Mouse (Mus musculus): Measurements from ENCODE around the gene Cdc42ep3. TPM values are rescaled to one million over a fixed set of nuclear protein-coding genes. Genes with fewer than 3 reads are reported as not detected.

Cdc42ep3 gene
- total and polyA plus RNA-seq, 3 experiments, result 16.7 to 35.0 (median 30.1) TPM

- no peak for DNase-seq
- H3K27ac ChIP-seq, result no peak overlapping the region
- intact Hi-C loops (cut with DNase I), result no loop called here
Measured at GRCm38 (mm10) chr17:79298968-79299367, 55.9 kb downstream of the Cdc42ep3 start.

DNA sequence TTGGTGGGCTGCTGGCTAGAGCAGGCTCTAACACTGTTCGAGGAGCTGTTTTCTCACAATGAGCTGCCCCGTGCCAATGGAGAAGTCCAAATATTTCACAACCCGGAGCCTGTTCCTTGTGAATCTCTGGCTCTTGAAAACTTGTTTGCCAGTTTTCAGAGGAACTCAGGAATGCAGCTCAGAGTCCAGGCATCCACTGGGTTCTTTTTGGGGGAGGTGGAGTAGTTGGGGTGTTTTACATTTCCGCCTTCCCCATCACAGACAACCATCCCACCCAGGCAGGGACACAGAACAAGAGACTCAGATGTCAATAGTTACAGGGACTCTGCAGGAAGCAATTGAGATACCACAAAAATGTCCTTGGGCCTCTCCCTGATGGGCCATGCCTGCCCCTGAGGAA is 59.0 kb downstream of the Cdc42ep3 start:
- intact Hi-C loops (cut with DNase I), result no loop called here
- Histone ChIP-seq H3K27me3 (ENCODE audit: control insufficient read depth, insufficient read depth, low read length) (no peaks in the 10 kb centered on the region), H3K27ac (no peak overlapping the region), H3K4me3 (no peak overlapping the region), H3K36me3 (ENCODE audit: control insufficient read depth, insufficient read depth, low read length) (no peaks in the 10 kb centered on the region), H3K79me2 (replicated peaks; ENCODE audit: control insufficient read depth, insufficient read depth, low read length) (no peaks in the 10 kb centered on the region), H3K9ac (ENCODE audit: low read depth, low read length) (no peak overlapping the region), H3K4me1 (ENCODE audit: control insufficient read depth, insufficient read depth, low read length) (no peaks in the 10 kb centered on the region; the same call in 1 of the 2 replicates)
- no peak for TF ChIP-seq POLR2A (IDR thresholded peaks at IDR 0.05; ENCODE audit: insufficient read depth, low read depth, low read length)
- TF ChIP-seq CTCF (IDR thresholded peaks at IDR 0.05), result no peak
- TF ChIP-seq EP300 (IDR thresholded peaks at IDR 0.05; ENCODE audit: insufficient read depth, low read depth, low read length), result no peak
- 51% methylated on average over 4 of the region's 4 CpGs for WGBS
- DNase-seq, result peak in 1 of 2 experiments; percentile 25

More at GRCm38 (mm10) chr17:79298968-79299367, 55.9 kb downstream of the Cdc42ep3 start:
- Histone ChIP-seq H3K79me2 (replicated peaks; ENCODE audit: control insufficient read depth, insufficient read depth, low read length) (no peaks in the 10 kb centered on the region), H3K4me3 (no peak overlapping the region), H3K4me1 (ENCODE audit: control insufficient read depth, insufficient read depth, low read length) (no peaks in the 10 kb centered on the region; the same call in 1 of the 2 replicates), H3K9ac (ENCODE audit: low read depth, low read length) (no peak overlapping the region), H3K27me3 (ENCODE audit: control insufficient read depth, insufficient read depth, low read length) (no peaks in the 10 kb centered on the region), H3K36me3 (ENCODE audit: control insufficient read depth, insufficient read depth, low read length) (no peaks in the 10 kb centered on the region)
- TF ChIP-seq CTCF (IDR thresholded peaks at IDR 0.05) (no peak), EP300 (IDR thresholded peaks at IDR 0.05; ENCODE audit: insufficient read depth, low read depth, low read length) (no peak), POLR2A (IDR thresholded peaks at IDR 0.05; ENCODE audit: insufficient read depth, low read depth, low read length) (no peak)

DNA sequence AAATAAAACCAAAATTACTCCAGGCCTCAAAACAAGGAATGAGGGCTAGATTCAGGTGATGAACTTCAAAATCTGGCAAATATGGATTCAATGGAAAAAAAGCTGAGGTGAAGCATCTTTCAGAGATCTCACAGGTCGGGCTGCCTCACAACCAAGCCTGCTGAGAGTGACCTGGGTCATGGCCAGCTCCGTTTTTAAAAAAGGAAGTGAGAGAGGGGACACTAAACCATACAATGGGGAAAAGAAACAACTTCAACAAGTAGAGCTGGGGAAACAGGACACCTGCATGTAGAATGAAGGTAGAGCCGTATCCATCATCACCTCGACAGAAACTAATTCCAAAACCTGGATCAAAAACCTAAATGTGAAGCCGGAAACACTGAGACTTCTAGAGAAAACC is 63.2 kb downstream of the Cdc42ep3 start:
- Histone ChIP-seq H3K36me3 (ENCODE audit: control insufficient read depth, insufficient read depth, low read length) (no peaks in the 10 kb centered on the region), H3K4me3 (no peak overlapping the region), H3K9ac (ENCODE audit: low read depth, low read length) (no peak overlapping the region), H3K79me2 (replicated peaks; ENCODE audit: control insufficient read depth, insufficient read depth, low read length) (no peaks in the 10 kb centered on the region), H3K27me3 (ENCODE audit: control insufficient read depth, insufficient read depth, low read length) (no peaks in the 10 kb centered on the region), H3K4me1 (ENCODE audit: control insufficient read depth, insufficient read depth, low read length) (peaks cover 2% of the 10 kb centered on the region), H3K27ac (no peak overlapping the region)
- intact Hi-C loops (cut with DNase I), result no loop called here
- DNase-seq, result no peak
- no peak for TF ChIP-seq EP300 (IDR thresholded peaks at IDR 0.05; ENCODE audit: insufficient read depth, low read depth, low read length)
- TF ChIP-seq POLR2A (IDR thresholded peaks at IDR 0.05; ENCODE audit: insufficient read depth, low read depth, low read length), result no peak
- TF ChIP-seq CTCF (IDR thresholded peaks at IDR 0.05), result no peak
- WGBS, result 72% methylated on average over 5 of the region's 5 CpGs

GRCm38 (mm10) chr17:79290697-79291096 is 64.2 kb downstream of the Cdc42ep3 start:
- Histone ChIP-seq H3K4me3 (no peak overlapping the region), H3K9ac (ENCODE audit: low read depth, low read length) (no peak overlapping the region), H3K27ac (no peak overlapping the region), H3K36me3 (ENCODE audit: control insufficient read depth, insufficient read depth, low read length) (no peaks in the 10 kb centered on the region), H3K4me1 (ENCODE audit: control insufficient read depth, insufficient read depth, low read length) (peaks cover 2% of the 10 kb centered on the region; the same call in 1 of the 2 replicates), H3K79me2 (replicated peaks; ENCODE audit: control insufficient read depth, insufficient read depth, low read length) (no peaks in the 10 kb centered on the region), H3K27me3 (ENCODE audit: control insufficient read depth, insufficient read depth, low read length) (no peaks in the 10 kb centered on the region)
- TF ChIP-seq EP300 (IDR thresholded peaks at IDR 0.05; ENCODE audit: insufficient read depth, low read depth, low read length), result no peak
- no peak for TF ChIP-seq POLR2A (IDR thresholded peaks at IDR 0.05; ENCODE audit: insufficient read depth, low read depth, low read length)
- no peak for TF ChIP-seq CTCF (IDR thresholded peaks at IDR 0.05)
- 66% methylated on average over 2 of the region's 2 CpGs for WGBS
- DNase-seq, result no peak
- intact Hi-C loops (cut with DNase I), result no loop called here

DNA sequence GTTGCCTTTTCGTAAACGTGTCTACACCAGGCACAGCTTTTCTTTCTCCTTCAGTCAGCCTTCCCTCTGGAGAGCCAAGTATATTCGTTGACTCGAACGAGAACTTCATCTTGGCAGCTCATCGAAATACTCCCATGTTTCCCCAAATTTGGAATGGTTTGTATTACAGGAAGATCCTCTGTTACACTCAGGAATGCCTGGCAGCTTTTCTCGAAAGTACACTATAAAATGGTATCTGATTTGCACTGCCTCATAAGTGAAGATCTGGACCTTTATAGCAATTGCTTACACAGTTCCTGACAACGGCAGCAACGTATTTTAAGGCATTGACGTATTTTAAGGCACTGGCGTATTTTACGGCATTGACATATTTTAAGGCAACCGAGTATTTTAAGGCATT is 67.6 kb downstream of the Cdc42ep3 start:
- Histone ChIP-seq H3K36me3 (ENCODE audit: control insufficient read depth, insufficient read depth, low read length) (no peaks in the 10 kb centered on the region), H3K79me2 (replicated peaks; ENCODE audit: control insufficient read depth, insufficient read depth, low read length) (no peaks in the 10 kb centered on the region), H3K4me3 (no peak overlapping the region; the same call in 1 of the 2 replicates), H3K27me3 (ENCODE audit: control insufficient read depth, insufficient read depth, low read length) (no peaks in the 10 kb centered on the region), H3K27ac (no peak overlapping the region; the same call in 1 of the 2 replicates), H3K9ac (ENCODE audit: low read depth, low read length) (no peak overlapping the region), H3K4me1 (ENCODE audit: control insufficient read depth, insufficient read depth, low read length) (peaks cover 2% of the 10 kb centered on the region; the same call in 1 of the 2 replicates)
- intact Hi-C loops (cut with DNase I), result no loop called here
- no peak for DNase-seq
- WGBS, result 35% methylated on average over 13 of the region's 13 CpGs
- TF ChIP-seq CTCF (IDR thresholded peaks at IDR 0.05) (no peak), POLR2A (IDR thresholded peaks at IDR 0.05; ENCODE audit: insufficient read depth, low read depth, low read length) (no peak), EP300 (IDR thresholded peaks at IDR 0.05; ENCODE audit: insufficient read depth, low read depth, low read length) (no peak)

DNA sequence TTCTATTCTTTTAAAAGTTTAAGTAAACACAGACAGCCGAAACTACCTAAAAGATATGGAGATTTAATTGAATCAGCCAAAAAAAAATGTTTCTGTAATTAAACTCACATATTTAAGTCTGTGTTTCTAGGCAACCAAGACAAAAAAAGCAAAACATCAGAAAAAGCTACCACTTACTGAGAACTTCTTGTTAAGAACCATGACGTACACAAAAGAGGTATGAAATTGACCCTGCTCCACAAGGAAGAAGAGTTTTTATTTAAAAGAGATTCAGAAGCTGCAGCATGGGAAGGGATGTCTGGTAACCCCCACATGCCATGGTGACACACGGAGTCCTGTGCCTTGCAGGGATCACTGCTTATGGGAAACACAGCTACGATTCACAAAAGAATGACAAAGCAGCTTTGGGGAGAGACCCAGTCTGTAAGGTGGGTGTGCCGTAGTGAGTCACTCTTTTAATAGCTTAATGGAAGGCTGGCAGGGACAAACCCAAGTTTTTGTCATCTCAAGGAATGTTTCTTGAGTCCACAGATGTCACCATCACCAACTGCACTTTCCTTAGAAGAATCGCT is 69.8 kb downstream of the Cdc42ep3 start:
- no peak overlapping the region for H3K27ac ChIP-seq
- no peaks in the 10 kb centered on the region for H3K27me3 ChIP-seq (ENCODE audit: control insufficient read depth, insufficient read depth, low read length)
- TF ChIP-seq CTCF (IDR thresholded peaks at IDR 0.05) (no peak), EP300 (IDR thresholded peaks at IDR 0.05; ENCODE audit: insufficient read depth, low read depth, low read length) (no peak), POLR2A (IDR thresholded peaks at IDR 0.05; ENCODE audit: insufficient read depth, low read depth, low read length) (no peak)
- intact Hi-C loops (cut with DNase I), result no loop called here
- H3K4me3 ChIP-seq, result no peak overlapping the region
- DNase-seq, result no peak
- no peak overlapping the region for H3K9ac ChIP-seq (ENCODE audit: low read depth, low read length)
- H3K36me3 ChIP-seq (ENCODE audit: control insufficient read depth, insufficient read depth, low read length), result no peaks in the 10 kb centered on the region
- WGBS, result 78% methylated on average over 6 of the region's 6 CpGs
- H3K79me2 ChIP-seq (replicated peaks; ENCODE audit: control insufficient read depth, insufficient read depth, low read length), result no peaks in the 10 kb centered on the region
- H3K4me1 ChIP-seq (ENCODE audit: control insufficient read depth, insufficient read depth, low read length), result peaks cover 2% of the 10 kb centered on the region; the same call in 1 of the 2 replicates
